Mouse (Mus musculus) olfactory bulb, adult 2 months (tissue): ENCODE measurements around the gene Tmbim1. TPM values are rescaled to one million over a fixed set of nuclear protein-coding genes. Genes with fewer than 3 reads are reported as not detected.
A peak's percentile ranks its signal among the peaks of the same experiment; 100 is the strongest.
"Not testable (repeated sequence)": the region's sequence is repeated elsewhere in the genome, so short reads cannot be mapped to it uniquely, and the experiment has no call there.

ENCODE experiments used
- H3K27ac ChIP-seq: fragments of 200-500 bp; 2 replicates; pipeline ENCODE4 v1.5.1; 2012; ENCODE audit warnings: low read depth, low read length; ENCODE audit not compliant: insufficient read depth
- H3K4me1 ChIP-seq: fragments of 200-500 bp; 2 replicates; pipeline ENCODE4 v1.6.1; 2012; ENCODE audit warnings: low read length; ENCODE audit not compliant: control insufficient read depth, insufficient read depth
- H3K4me3 ChIP-seq: fragments of 200-500 bp; 2 replicates; pipeline ENCODE4 v1.5.1; 2012; ENCODE audit warnings: mild to moderate bottlenecking, low read depth, low read length, moderate library complexity; ENCODE audit not compliant: insufficient read depth
- CTCF ChIP-seq: fragments of 200-500 bp; IDR thresholded peaks from 2 replicates; pipeline ENCODE4 v1.5.1; 2012; ENCODE audit warnings: low read depth, mild to moderate bottlenecking, low read length, moderate library complexity; ENCODE audit not compliant: insufficient read depth
- POLR2A ChIP-seq: fragments of 200-500 bp; IDR thresholded peaks from 2 replicates; pipeline ENCODE4 v1.6.1; 2012; ENCODE audit warnings: mild to moderate bottlenecking, low read depth, low read length, moderate library complexity; ENCODE audit not compliant: insufficient read depth
- WGBS: fragments of 180-500 bp; shearing (Covaris S2); methylation state at CpG from one replicate; pipeline ENCODE4 v1.1.7; 2018; 5-methylcytosine and 5-hydroxymethylcytosine counted together
- polyA plus RNA-seq: library from polyadenylated mRNA; stranded (reverse); fragments of >200 nt; gene quantifications from 2 replicates; pipeline ENCODE4 v1.2.4, GENCODE M21; 2012; ENCODE audit warnings: low replicate concordance; ENCODE audit not compliant: missing spikeins, insufficient read depth, insufficient read length

Gene Tmbim1
- polyA plus RNA-seq, 1 experiment, result 36.6 TPM

DNA sequence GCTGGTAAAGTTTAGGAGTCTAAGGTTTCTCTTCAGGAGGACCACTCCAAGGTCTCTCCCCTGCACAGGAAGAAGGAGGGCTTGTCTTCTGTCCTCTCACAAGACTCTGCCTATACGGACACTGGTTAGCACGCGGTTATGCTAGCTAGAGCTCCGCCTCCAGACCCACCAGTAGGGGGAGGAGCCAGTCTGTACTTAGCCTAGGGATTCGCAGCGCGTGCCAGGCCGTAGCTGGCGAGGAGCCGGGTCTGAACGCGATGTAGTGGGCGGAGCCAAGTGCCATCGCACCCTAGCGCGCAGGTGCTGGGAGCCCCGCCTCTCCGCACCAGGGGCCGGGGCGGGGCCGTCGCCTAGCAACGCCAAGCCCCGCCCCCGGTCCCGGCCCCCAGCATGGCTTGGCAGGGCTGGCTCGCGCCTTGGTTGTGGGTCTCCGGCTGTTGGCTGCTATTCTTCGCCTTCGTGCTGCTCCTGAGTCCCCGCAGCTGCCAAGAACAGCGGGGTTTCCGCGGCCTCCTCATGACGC lies 26.9 kb upstream of the Tmbim1 start:
- under 1% methylated on average over 36 of the region's 36 CpGs for WGBS
- Histone ChIP-seq H3K27ac (peak overlapping the region; percentile 52), H3K4me1 (peaks cover 13% of the 10 kb centered on the region), H3K4me3 (peak overlapping the region; percentile 53)
- TF ChIP-seq POLR2A (peak; percentile 48; the same call in 1 of the 2 replicates), CTCF (no peak)

DNA sequence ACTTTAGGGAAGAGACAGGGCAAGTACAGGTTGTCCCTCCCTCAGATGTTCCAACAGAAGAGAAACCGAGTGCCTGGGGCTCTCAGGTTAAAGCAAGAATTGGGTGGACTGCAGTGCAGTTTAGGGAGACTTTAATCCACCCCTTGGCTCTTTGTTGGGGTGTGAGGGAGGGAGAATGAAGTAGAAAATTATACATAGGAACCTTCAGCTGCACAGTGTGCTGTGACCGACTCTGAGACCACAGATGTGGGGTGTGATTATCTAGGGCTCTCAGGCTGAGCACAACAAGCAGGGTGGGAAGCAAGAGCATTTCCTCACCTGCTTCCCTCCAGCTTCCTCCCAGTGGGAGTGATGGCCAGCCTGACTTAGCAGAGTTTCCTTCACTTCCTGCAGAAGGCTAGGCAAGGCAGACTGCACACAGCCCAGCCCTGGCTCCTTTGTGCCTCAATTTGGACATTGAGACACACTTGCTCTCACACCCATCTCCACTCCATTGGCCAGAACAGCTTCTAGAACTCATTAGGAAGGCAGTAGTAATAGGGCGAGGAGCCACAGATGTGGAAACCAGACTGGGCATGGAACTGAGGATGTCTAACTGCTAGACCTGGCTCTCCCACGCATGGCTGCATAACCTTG lies 25.7 kb upstream of the Tmbim1 start:
- Histone ChIP-seq H3K27ac (peak overlapping the region; percentile 3), H3K4me3 (no peak overlapping the region), H3K4me1 (peaks cover 14% of the 10 kb centered on the region)
- WGBS, result 44% methylated on average over 4 of the region's 4 CpGs
- TF ChIP-seq CTCF (no peak), POLR2A (no peak)

DNA sequence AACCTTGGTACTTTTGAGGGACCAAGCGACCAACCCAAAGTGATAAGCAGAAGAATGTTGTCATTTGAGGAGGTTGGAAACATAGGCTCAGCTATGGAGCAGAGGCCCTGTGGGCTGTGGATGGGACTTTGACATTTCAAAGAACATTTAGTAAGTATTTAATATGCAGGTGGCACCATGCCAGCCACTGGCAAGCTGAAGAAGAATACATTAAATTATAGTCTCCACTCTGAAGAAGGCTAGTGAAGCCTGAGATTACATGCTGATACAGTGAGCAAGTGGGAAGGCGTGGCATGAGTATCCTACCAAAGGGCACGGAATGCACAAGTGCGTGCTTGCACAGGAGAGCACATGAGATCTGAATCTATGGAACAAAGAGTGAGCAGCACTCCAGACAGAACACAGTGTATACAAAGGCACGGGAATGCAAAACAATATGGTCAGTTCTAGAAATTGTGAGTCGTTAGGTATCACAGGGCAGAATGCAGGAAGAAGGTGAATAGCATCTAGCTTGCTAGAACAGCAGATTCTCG lies 24.5 kb upstream of the Tmbim1 start:
- no peak overlapping the region for H3K4me3 ChIP-seq
- H3K27ac ChIP-seq, result peak overlapping the region; percentile 45
- peaks cover 15% of the 10 kb centered on the region for H3K4me1 ChIP-seq
- TF ChIP-seq POLR2A, result no peak
- WGBS, result 34% methylated on average over 7 of the region's 7 CpGs

DNA sequence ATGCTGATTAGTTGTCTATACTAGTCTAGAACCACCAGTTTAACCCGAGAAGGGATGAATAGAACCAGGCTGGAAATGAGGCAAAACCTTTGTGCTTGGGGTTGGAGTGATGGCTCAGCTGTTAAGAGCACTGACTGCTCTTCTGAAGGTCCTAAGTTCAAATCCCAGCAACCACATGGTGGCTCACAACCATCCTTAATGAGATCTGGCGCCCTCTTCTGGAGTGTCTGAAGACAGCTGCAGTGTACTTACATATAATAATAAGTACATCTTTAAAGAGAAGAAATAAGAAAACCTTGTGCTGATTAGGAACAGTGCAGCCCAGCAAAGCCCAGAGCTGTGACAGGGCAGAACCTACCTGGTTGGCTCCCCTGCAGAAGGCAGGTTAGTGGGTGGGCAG lies 21.5 kb upstream of the Tmbim1 start:
- not testable (repeated sequence) for H3K4me3 ChIP-seq, H3K27ac ChIP-seq
- 85% methylated on average over 2 of the region's 2 CpGs for WGBS
- H3K4me1 ChIP-seq, result peaks cover 12% of the 10 kb centered on the region

DNA sequence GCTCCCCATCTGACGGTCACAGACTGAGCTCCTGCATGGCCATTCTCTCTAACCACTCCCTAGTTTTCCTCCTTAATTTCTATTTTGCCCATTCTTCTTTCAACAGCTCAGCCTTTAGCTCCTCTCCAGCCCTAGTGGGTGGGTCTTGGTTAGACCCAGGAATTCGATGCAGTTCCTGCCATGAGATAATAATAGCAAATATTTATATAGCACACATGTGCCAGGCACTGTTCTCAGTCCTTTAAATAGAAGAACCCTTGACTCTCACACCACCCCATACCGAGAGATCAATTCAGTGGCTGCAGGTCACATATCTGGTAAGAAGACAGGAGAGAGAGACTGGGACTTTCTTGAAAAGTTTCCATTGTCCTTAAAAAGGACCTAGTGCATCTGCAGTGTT lies 16.0 kb upstream of the Tmbim1 start:
- no peak for TF ChIP-seq CTCF
- no peak for TF ChIP-seq POLR2A
- peaks cover 3% of the 10 kb centered on the region; the same call in 1 of the 2 replicates for H3K4me1 ChIP-seq
- H3K4me3 ChIP-seq, result no peak overlapping the region
- H3K27ac ChIP-seq, result no peak overlapping the region
- WGBS, result 66% methylated on average over 3 of the region's 3 CpGs

DNA sequence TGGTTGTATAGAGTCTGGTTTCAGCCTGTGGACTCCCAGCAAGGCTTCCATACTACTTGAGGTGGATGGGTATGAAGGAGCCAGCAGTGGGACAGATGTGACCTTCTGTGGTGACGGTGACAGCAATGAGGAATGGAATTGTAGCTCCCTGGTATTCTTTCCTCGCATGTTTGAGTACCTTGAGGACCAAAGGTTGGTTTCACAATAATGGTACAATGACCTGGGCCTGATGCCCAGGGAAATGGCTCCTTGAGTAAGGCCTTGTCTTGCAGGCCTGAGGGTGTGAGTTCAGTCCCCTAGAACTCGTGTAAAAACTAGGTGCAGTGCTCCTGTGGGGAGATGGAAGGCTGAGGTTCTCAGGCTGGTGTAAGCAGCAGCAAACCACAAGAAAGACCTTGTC lies 13.3 kb upstream of the Tmbim1 start:
- Histone ChIP-seq H3K4me1 (no peaks in the 10 kb centered on the region), H3K27ac (no peak overlapping the region), H3K4me3 (no peak overlapping the region)
- WGBS, result 97% methylated on average over 3 of the region's 3 CpGs
- no peak for TF ChIP-seq CTCF
- no peak for TF ChIP-seq POLR2A

DNA sequence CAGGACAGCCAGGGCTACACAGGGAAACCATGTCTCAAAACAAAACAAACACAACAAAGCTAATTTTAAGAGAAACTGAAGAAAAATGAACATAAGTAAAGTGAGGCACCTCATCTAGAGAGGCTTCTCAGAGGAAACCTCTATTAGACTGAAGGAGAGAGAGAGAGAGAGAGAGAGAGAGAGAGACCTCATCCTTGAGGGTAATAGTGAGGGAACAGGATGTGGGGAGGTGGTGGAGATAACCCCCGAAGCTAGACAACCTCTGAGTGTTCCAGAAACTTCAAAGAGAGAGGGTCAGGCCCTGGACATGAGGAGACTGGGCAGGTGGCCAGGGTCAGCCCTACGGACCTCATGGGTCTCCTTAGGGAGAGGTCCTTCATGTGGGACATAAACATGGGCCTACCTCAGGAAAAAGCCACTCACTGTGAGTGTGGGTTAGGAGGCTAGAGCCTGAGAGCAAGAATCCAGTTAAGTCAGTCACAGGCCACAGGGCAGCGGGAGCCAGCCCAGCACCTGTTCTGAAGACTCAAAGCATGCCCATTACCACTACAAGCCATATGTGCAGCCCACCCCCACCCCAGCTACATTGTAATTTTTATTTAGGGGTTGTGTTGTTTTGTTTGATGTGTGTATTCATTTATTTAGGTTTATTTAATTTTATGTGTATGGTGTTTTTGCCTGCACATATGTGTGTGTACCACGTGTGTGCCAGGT lies 10.8 kb upstream of the Tmbim1 start:
- H3K27ac ChIP-seq, result no peak overlapping the region
- TF ChIP-seq CTCF (no peak), POLR2A (no peak)
- 86% methylated on average over 4 of the region's 4 CpGs for WGBS
- H3K4me3 ChIP-seq, result no peak overlapping the region
- no peaks in the 10 kb centered on the region for H3K4me1 ChIP-seq

DNA sequence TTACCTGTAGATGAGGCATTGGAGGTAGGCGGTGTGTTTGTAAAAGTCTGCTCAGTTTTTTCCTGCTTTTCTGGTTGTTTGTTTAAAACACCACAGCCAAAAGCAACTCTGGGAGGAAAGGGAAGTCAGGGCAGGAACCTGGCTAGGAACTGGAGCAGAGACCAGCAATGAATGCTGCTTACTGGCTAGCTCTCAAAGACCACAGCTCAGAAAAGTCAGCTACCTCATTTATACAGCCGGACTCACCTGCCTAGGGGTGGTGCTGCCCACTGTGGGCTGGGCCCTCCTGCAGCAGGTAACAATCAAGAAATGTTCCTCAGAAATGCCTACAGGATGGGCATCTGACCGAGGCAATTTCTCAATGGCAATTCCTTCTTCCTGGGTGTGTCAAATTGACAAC lies 9.4 kb upstream of the Tmbim1 start:
- WGBS, result 88% methylated on average over 3 of the region's 3 CpGs
- no peak overlapping the region for H3K4me3 ChIP-seq
- no peaks in the 10 kb centered on the region for H3K4me1 ChIP-seq
- TF ChIP-seq POLR2A (no peak), CTCF (no peak)
- H3K27ac ChIP-seq, result no peak overlapping the region

DNA sequence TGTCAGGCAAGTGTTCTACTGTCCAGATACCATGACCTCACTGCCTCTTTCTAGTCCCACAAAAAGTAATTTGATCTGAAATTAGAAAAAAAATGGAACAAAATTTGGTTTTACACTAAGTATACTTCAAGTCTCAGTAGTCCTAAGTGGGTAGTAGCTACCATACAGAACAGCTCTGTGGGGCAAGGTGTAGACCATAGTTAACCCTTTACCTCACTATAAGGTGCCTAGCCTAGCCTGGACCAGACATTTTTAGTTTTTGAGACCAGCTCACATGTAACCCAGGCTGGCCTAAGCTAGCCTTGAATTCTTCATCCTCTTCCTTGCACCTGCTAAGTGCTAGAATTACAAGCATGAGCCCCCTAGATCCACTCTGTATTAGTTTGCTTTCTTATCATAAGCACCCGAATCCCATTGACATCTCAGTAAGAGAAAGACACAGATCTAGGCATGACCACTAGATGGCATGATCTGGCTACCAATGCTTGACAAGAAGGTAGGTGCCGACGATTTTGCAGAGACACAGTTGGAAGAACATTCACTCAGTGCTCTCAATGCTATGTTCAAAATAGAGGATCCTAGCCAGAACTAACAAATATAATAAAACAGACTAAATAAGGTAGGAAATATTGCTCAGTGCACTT lies 7.7 kb upstream of the Tmbim1 start:
- TF ChIP-seq POLR2A (no peak), CTCF (no peak)
- Histone ChIP-seq H3K27ac (no peak overlapping the region), H3K4me1 (no peaks in the 10 kb centered on the region), H3K4me3 (no peak overlapping the region)
- 3% methylated on average over 3 of the region's 3 CpGs for WGBS
